Mouse (Mus musculus): Measurements from ENCODE around the gene Cfap45.

- TF ChIP-seq MYOG (IDR thresholded peaks at IDR 0.05; ENCODE audit: control insufficient read depth in 1 of 3, insufficient read depth in 1 of 3, insufficient read length in 2 of 3, low read depth in 2 of 3) = no peak
- TF ChIP-seq TCF12 (IDR thresholded peaks at IDR 0.05; ENCODE audit: insufficient read depth, poor library complexity, severe bottlenecking) = no peak
- no peak for TF ChIP-seq POLR2A (IDR thresholded peaks at IDR 0.05; ENCODE audit: insufficient read length, low read depth)
- no peak for TF ChIP-seq POLR2AphosphoS2 (IDR thresholded peaks at IDR 0.05; ENCODE audit: insufficient read length, low read depth)
- TF ChIP-seq MAX (IDR thresholded peaks at IDR 0.05; ENCODE audit: low read depth) = no peak
- TF ChIP-seq SRF (IDR thresholded peaks at IDR 0.05; ENCODE audit: control insufficient read depth, insufficient read length, low read depth) = no peak
- no peak for TF ChIP-seq USF1 (IDR thresholded peaks at IDR 0.05; ENCODE audit: low read depth)
- TF ChIP-seq MYOD1 (IDR thresholded peaks at IDR 0.05; ENCODE audit: control insufficient read depth in 1 of 3, insufficient read length in 2 of 3, low read depth in 2 of 3) = no peak
- no peak for TF ChIP-seq E2F4 (IDR thresholded peaks at IDR 0.05; ENCODE audit: insufficient read depth)
- TF ChIP-seq TCF3 (IDR thresholded peaks at IDR 0.05; ENCODE audit: insufficient read length, low read depth) = no peak
- TF ChIP-seq CEBPB (IDR thresholded peaks at IDR 0.05; ENCODE audit: insufficient read depth, poor library complexity, severe bottlenecking) = no peak
Observed at GRCm38 (mm10) chr1:172549314-172549713, 28.7 kb downstream of the Cfap45 start.

All from myocyte (in vitro differentiated cells).